Mouse (Mus musculus) spleen, embryonic (tissue): Measurements from ENCODE around the gene Ifngr1.

Experiments used
- CTCF ChIA-PET: fragments of 350-600 bp; sonication (Branson Sonifier 250); formaldehyde crosslinking; loops from one replicate; lab custom pipeline; 2022; lab: Charles Lee

Gene Ifngr1

GRCm38 (mm10) chr10:19591641-19592441, at the start of gene Ifngr1:
Gene Ifngr1, plus strand, starts transcription at chr10:19591949.
- CTCF ChIA-PET = no interaction called here

- CTCF ChIA-PET = interaction anchor here (0.8 kb wide), 1 partner anchor 31 kb away, joined by 3 read pairs; no protein-coding TSS in a partner anchor
These were observed 44.9 kb upstream of the Ifngr1 start for GRCm38 (mm10) chr10:19546825-19547224.

GRCm38 (mm10) chr10:19548016-19548415, 43.7 kb upstream of the Ifngr1 start:
- CTCF ChIA-PET = no interaction called here

DNA sequence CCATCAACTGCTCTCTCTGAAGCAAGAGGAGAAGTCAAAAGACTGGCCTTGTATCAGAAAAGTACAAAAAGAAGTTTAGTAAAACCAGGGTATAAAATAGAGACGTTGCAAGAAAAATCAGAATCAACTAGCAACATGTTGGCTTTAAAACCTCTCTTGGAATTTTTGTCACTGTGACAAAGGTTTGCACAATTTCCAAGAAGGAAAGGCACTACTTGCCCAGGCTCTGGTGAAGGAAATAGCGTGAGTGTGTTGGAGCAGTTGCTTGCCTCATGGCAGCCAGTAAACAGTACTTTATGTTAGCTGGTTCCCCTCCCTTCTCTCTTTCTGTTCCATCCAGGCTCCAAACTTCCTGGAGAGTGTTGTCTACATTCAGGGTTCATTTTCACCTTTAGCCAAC, 43.3 kb upstream of the Ifngr1 start:
- CTCF ChIA-PET = no interaction called here

GRCm38 (mm10) chr10:19551585-19551984, 40.2 kb upstream of the Ifngr1 start:
- CTCF ChIA-PET = no interaction called here

DNA sequence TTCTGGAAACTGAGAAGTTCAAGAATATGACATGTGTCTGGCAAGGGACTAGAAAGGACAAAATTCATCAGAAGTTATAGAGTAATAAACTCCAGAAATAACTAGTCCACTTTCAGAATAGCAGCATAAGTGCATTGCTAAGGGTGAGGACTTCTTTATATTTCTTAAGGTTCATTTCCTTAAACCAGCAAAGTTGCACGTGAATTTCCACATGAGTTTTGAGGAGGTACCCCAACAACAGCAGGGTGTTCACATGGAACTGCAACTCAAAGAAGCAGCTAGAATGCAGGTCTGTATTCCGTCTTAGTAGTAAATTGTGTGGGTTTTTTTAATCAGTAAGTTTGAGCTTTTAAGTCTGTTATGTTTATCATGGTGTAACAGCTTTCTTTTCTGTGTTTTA, 37.9 kb upstream of the Ifngr1 start:
- CTCF ChIA-PET = no interaction called here

GRCm38 (mm10) chr10:19557696-19558095, 34.1 kb upstream of the Ifngr1 start:
- CTCF ChIA-PET = no interaction called here

DNA sequence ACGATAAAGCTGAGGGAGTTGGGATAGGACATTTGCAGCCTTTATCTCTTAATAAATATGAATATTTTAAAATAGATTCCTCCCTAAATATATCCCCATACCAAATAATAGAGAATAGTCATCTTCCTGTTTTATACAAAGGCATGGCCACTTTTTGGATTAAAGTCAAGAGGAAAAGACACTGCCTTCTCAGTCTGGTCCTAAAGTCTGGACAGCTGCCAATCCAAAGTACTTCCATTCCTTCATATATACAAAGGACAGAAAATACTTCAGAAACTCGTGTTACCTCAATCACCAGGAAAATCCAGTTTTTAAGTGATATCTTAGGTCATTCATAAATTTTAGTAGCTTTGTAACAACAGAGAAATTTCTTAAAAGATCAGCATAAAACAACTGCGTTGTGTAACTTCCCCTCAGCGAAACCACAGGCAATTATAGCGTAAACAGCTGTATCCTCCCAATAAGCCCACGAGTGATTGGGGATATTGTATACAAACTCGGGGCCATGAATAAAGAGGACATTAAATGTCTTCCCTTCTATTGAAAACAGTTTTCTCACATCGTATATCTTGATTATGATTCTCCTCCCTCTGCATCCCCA, 32.1 kb upstream of the Ifngr1 start:
- CTCF ChIA-PET = no interaction called here

GRCm38 (mm10) chr10:19562598-19562997, 29.2 kb upstream of the Ifngr1 start:
- CTCF ChIA-PET = no interaction called here

GRCm38 (mm10) chr10:19563443-19563861, 28.3 kb upstream of the Ifngr1 start:
- CTCF ChIA-PET = no interaction called here

- CTCF ChIA-PET = interaction anchor here (0.6 kb wide), 1 partner anchor 277 kb away, joined by 4 read pairs; no protein-coding TSS in a partner anchor
These were observed 24.3 kb upstream of the Ifngr1 start for GRCm38 (mm10) chr10:19567481-19567880.

- CTCF ChIA-PET = interaction anchor here (0.8 kb wide), 1 partner anchor 115 kb away, joined by 4 read pairs; no protein-coding TSS in a partner anchor
These were observed 21.5 kb upstream of the Ifngr1 start for GRCm38 (mm10) chr10:19570288-19570687.

DNA sequence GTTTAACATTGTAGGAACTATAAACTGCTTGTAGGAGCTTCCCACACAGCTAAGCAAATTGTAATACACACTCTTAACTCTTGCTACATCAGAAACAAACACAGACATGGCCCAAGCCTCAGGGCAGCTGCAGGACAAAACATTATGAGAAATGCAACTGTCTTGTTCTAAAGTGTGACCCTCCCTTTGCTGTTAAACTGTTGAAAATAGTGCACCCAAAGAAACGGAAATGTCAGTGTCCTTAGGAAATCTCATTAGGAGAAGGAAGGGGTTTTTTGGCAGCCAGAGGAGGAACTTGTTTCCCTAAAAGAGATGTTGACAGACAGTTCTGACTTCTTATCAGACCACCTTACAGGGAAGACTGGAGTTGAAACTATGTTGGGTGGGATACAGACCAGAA, 21.0 kb upstream of the Ifngr1 start:
- CTCF ChIA-PET = interaction anchor here (0.8 kb wide), 1 partner anchor 114 kb away, joined by 4 read pairs; no protein-coding TSS in a partner anchor

GRCm38 (mm10) chr10:19577571-19577970, 14.2 kb upstream of the Ifngr1 start:
- CTCF ChIA-PET = interaction anchor here (1.0 kb wide), 1 partner anchor 31 kb away, joined by 3 read pairs; no protein-coding TSS in a partner anchor

- CTCF ChIA-PET = interaction anchor here (1.0 kb wide), 1 partner anchor 31 kb away, joined by 3 read pairs; no protein-coding TSS in a partner anchor
These were observed 13.7 kb upstream of the Ifngr1 start for GRCm38 (mm10) chr10:19578001-19578400.

- CTCF ChIA-PET = interaction anchor here (0.6 kb wide), 1 partner anchor 200 kb away, joined by 3 read pairs; no protein-coding TSS in a partner anchor
These were observed 13.3 kb upstream of the Ifngr1 start for GRCm38 (mm10) chr10:19578409-19578986.

DNA sequence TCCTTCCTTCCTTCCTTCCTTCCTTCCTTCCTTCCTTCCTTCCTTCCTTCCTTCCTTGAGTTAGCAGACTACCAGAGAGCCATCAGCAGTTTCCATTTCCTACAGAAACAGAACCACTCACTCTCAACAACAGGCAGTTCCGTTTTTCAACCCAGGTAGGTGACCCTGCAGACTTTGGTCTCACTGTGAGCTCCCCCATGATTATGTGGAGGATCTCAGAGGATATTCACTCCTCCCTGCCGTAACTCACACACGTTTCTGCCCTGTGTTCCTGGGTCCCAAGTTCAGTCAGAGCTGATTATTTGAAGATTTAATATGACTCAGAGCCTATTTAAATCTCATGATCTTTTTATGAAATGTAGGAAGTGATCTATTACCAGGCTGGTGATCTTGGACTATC, 11.1 kb upstream of the Ifngr1 start:
- CTCF ChIA-PET = interaction anchor here (0.7 kb wide), 1 partner anchor 20 kb away, joined by 5 read pairs; no protein-coding TSS in a partner anchor

DNA sequence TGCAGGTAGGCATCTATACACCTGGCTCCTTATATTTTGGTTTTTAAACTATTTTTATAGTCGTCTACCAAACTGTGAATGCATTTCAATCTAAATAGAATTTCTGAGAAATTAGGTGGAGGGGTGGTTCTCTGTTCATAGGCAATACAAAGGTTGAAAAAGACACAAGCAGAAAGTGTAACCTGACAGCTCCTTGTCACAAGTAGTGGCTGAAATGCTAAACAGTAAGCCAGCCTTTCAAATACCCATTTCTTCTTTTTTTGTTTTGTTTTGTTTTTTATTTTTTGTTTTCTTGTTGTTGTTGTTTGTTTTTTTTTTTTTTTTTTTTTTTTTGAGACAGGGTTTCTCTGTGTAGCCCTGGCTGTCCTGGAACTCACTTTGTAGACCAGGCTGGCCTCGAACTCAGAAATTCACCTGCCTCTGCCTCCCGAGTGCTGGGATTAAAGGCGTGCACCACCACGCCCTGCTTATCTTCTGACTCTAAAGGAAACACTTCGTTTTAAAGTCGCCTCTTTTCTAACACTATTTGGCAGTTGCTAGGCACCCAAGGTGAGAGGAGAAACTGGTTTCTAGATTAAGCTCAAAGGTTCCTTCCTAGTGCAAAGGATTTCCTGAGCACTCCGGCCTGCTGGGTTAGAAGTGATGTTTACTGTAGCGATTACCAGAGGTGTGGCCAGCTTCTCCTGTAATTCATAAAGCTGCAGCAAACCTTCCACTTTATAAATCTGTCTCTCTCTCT, 9.7 kb upstream of the Ifngr1 start:
- CTCF ChIA-PET = interaction anchor here (0.6 to 0.7 kb wide), 2 partner anchors 273 to 340 kb away, joined by 3 read pairs; no protein-coding TSS in a partner anchor

- CTCF ChIA-PET = no interaction called here
These were observed 8.8 kb upstream of the Ifngr1 start for GRCm38 (mm10) chr10:19582806-19583430.

GRCm38 (mm10) chr10:19584064-19584463, 7.7 kb upstream of the Ifngr1 start:
- CTCF ChIA-PET = interaction anchor here (0.6 kb wide), 1 partner anchor 440 kb away, joined by 9 read pairs; no protein-coding TSS in a partner anchor

DNA sequence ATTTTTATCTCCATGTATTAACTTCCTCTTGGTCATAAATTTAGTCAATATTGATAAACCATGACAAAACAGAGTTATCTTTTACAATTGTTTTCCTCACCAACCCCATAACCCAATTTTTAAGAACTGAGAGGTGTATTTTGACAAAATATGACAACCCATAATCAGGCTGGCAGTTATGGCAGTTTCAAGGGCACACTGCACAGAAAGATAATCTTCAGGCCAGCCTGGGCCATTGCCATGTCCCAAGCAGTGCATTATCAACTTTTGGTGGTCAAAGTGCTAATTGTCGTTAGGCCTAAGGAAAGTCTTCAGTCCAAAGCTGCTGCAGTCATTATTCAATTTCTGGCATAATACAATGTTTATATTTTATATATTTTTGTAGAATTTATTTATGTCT, 6.9 kb upstream of the Ifngr1 start:
- CTCF ChIA-PET = interaction anchor here (0.6 kb wide), 1 partner anchor 439 kb away, joined by 9 read pairs; no protein-coding TSS in a partner anchor
